Mouse (Mus musculus) forebrain, embryonic 12.5 days (tissue): ENCODE results near the gene Galnt18. TPM values are rescaled to one million over a fixed set of nuclear protein-coding genes. Genes with fewer than 3 reads are reported as not detected.

Source experiments
- ATAC-seq: fragments of 200-750 bp; cut with Nextera tagmentation; 2 replicates; pipeline ENCODE4 v1.8.0; 2017; ENCODE audit warnings: moderate TSS enrichment; ENCODE audit not compliant: low FRiP score
- H3K27ac ChIP-seq: fragments of 300-500 bp; sonication (generic); 2 replicates; pipeline ENCODE4 v1.5.1; 2016; ENCODE audit warnings: mild to moderate bottlenecking
- H3K27me3 ChIP-seq: fragments of 300-500 bp; sonication (generic); 2 replicates; pipeline ENCODE4 v1.6.1; 2016; ENCODE audit warnings: mild to moderate bottlenecking
- H3K36me3 ChIP-seq: fragments of 300-500 bp; sonication (generic); replicated peaks from 2 replicates; pipeline ENCODE4 v1.6.1; 2016; ENCODE audit warnings: mild to moderate bottlenecking
- H3K4me1 ChIP-seq: fragments of 300-500 bp; sonication (generic); 2 replicates; pipeline ENCODE4 v1.6.1; 2016
- H3K4me2 ChIP-seq: fragments of 300-500 bp; sonication (generic); 2 replicates; pipeline ENCODE4 v1.6.1; 2016; ENCODE audit warnings: mild to moderate bottlenecking, moderate library complexity
- H3K4me3 ChIP-seq: fragments of 300-500 bp; sonication (generic); replicated peaks from 2 replicates; pipeline ENCODE4 v1.5.1; 2016; ENCODE audit warnings: mild to moderate bottlenecking
- H3K9ac ChIP-seq: fragments of 300-500 bp; sonication (generic); 2 replicates; pipeline ENCODE4 v1.6.1; 2016; ENCODE audit warnings: mild to moderate bottlenecking
- H3K9me3 ChIP-seq: fragments of 300-500 bp; sonication (generic); 2 replicates; pipeline ENCODE4 v1.6.1; 2016
- WGBS: fragments of 180-500 bp; shearing (Covaris S2); methylation state at CpG from one replicate; pipeline ENCODE4 v1.1.7; 2016; 5-methylcytosine and 5-hydroxymethylcytosine counted together
- polyA plus RNA-seq: library from polyadenylated mRNA; unstranded; fragments of >200 nt; fragmentation: Nextera tagmentation; extraction: Ambion mirVana; gene quantifications from 2 replicates; pipeline ENCODE4 v1.2.1, GENCODE M21; 2016

Gene Galnt18
- polyA plus RNA-seq, 1 experiment from 2014 or later: 5.6 TPM

DNA sequence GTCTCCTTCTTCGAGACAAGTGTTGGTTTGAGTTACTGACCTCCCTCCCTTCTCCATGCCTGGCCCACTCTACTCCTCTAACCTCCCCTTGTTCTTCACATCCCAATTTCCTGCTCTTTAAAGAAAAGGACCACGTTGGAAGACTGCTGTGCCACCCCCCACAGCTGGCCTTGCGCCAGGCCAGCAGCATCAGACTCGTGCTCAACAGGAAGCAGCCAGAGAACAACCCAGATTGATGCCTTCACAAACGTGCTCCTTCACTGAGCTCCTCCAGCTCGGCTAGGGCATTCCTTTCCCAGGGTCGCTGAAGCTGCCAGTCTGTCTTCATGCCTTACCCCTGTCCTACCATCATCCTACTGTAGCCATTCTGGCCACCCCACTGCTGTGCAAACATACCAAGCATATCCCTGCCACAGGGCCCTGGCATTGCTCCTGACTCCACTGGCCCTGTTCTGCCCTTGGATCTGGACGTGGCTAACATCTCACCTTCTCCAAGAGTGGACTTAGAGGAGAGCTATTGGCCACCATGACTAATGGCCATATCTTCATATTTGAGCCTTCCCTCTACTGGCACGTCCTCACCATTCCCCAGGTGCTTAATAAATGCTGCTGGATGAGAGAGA, 13.5 kb downstream of the Galnt18 start:
- no peak overlapping the region for H3K27ac ChIP-seq
- H3K4me1 ChIP-seq: peaks cover 7% of the 10 kb centered on the region; the same call in 1 of the 2 replicates
- no peak overlapping the region for H3K9ac ChIP-seq
- no peak overlapping the region for H3K4me2 ChIP-seq
- WGBS: 75% methylated on average over 9 of the region's 9 CpGs
- H3K9me3 ChIP-seq: no peaks in the 10 kb centered on the region
- no peaks in the 10 kb centered on the region for H3K27me3 ChIP-seq
- no peaks in the 10 kb centered on the region for H3K36me3 ChIP-seq
- H3K4me3 ChIP-seq: no peak overlapping the region
- no peak for ATAC-seq

DNA sequence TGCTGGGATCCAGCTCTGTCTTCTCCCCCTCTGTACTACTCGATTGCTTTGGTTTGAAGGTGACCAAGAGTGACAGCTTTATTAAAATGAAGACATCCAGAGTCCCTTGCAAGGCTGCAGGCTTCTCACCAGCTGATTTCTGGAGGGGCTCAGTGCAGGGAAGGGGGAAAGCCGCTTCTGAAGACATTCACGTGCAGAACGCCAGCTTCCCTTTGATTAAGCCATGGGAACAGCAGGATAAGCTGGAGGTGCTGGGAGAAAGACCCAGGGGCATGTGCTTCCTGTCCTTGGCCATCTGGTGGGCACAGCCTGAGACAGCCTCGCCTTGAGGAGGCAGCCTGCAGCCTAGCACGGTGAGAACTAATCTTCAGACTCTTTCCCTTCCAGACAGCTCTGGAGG, 17.0 kb downstream of the Galnt18 start:
- H3K27ac ChIP-seq: 0 out of 2 replicates have a peak overlapping the region, but pooled peaks have one; percentile 42
- WGBS: 47% methylated on average over 6 of the region's 6 CpGs
- H3K4me1 ChIP-seq: peaks cover 14% of the 10 kb centered on the region; the same call in 1 of the 2 replicates
- ATAC-seq: 0 out of 2 replicates have a peak, but pooled peaks have one; percentile 44
- no peaks in the 10 kb centered on the region for H3K27me3 ChIP-seq
- H3K36me3 ChIP-seq: no peaks in the 10 kb centered on the region
- H3K9ac ChIP-seq: no peak overlapping the region
- H3K9me3 ChIP-seq: no peaks in the 10 kb centered on the region
- H3K4me2 ChIP-seq: no peak overlapping the region
- H3K4me3 ChIP-seq: no peak overlapping the region

DNA sequence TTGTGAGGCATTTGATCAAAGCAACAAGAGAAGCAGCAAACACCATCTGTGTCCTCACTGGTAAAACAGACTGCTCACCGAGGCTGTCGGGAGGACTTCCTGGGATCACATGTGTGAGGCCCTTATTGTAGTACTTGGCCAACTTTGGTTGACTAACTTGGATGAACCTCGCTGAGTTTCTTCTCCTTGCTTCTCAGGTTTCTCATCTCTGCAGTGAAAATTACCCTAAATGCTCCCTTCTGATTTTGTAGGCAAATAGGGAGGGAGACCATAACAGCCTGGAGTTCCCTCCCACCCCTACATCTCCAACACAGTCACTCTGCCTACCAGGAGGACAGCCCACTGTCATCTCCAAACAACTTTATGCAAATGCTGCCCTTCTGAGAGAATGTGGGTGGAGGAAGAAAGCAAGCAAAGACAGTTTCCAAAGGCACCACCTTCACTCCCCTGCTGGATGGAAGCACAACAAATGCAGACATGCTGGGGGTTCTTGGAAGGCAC, 31.2 kb downstream of the Galnt18 start:
- Histone ChIP-seq H3K9ac (no peak overlapping the region), H3K4me3 (no peak overlapping the region), H3K27ac (no peak overlapping the region), H3K4me2 (no peak overlapping the region), H3K36me3 (no peaks in the 10 kb centered on the region), H3K9me3 (no peaks in the 10 kb centered on the region), H3K4me1 (no peaks in the 10 kb centered on the region), H3K27me3 (no peaks in the 10 kb centered on the region)
- no peak for ATAC-seq
- WGBS: 95% methylated on average over 3 of the region's 3 CpGs

DNA sequence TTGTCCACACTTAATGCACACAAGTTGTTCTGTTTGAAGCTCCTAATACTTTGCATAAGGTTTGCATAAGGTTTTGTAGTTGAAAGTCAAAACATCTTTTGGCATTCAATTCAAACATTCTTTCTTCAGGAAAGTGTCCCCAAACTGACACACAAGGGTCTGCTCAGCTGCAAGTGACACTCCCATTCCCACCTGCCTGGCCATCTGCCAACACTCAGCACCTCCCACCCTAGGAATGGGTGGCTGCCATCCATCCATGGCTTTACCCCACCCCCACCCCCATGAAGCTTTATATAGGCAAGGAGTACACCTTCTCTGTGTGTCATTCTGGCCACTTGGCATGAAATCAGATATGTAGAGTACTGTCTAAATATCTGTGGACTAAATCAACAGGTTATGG, 35.0 kb downstream of the Galnt18 start:
- Histone ChIP-seq H3K27ac (no peak overlapping the region), H3K9ac (no peak overlapping the region), H3K4me2 (no peak overlapping the region), H3K4me3 (no peak overlapping the region), H3K36me3 (no peaks in the 10 kb centered on the region), H3K9me3 (no peaks in the 10 kb centered on the region), H3K27me3 (no peaks in the 10 kb centered on the region), H3K4me1 (no peaks in the 10 kb centered on the region; the same call in 1 of the 2 replicates)
- no peak for ATAC-seq

DNA sequence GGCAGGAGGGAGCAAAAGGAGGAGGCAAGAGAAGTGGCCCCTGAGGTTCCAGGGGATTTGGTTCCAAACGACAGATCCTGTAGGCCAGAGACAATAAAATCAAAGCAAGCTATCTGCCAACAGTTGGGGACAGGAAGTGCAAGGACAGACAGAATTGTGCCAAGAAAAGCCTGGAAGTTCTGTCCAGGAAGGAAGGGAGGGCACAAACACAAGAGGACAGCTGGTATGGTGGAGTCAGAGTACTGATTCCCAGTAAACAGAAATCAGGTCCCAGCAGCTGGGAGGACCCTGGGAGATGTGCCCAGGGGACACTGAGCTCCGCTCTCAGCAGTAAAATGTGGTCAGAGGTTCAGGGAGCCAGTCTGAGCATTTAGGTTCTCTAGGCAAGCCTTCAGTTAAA, 38.2 kb downstream of the Galnt18 start:
- no peaks in the 10 kb centered on the region for H3K9me3 ChIP-seq
- H3K4me1 ChIP-seq: no peaks in the 10 kb centered on the region; the same call in 1 of the 2 replicates
- H3K27ac ChIP-seq: no peak overlapping the region
- no peak overlapping the region for H3K4me3 ChIP-seq
- no peak for ATAC-seq
- H3K9ac ChIP-seq: no peak overlapping the region
- 76% methylated on average over 2 of the region's 2 CpGs for WGBS
- no peak overlapping the region for H3K4me2 ChIP-seq
- H3K27me3 ChIP-seq: no peaks in the 10 kb centered on the region
- H3K36me3 ChIP-seq: no peaks in the 10 kb centered on the region

DNA sequence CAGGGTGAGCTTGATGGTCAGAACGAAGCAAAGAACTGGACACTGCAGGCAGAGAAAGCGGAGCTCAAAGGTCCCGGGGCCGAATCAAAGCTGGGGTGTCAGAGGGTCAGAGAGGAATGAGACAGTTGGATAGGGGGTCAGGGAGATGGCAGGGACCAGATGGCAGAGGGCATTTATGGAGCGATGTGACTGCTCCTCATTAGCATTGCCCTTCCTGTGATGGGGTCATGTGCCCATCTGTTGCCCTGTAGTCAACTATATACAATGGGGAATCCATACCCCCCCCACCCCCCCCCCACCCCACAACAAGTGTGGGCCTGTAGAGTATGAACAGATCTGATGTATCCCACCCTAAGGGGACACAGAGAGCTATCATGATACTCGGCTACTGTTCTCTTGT, 39.7 kb downstream of the Galnt18 start:
- Histone ChIP-seq H3K4me3 (no peak overlapping the region), H3K9me3 (no peaks in the 10 kb centered on the region), H3K9ac (no peak overlapping the region), H3K4me2 (no peak overlapping the region), H3K27me3 (no peaks in the 10 kb centered on the region), H3K4me1 (no peaks in the 10 kb centered on the region; the same call in 1 of the 2 replicates), H3K27ac (no peak overlapping the region), H3K36me3 (no peaks in the 10 kb centered on the region)
- no peak for ATAC-seq
- 80% methylated on average over 6 of the region's 6 CpGs for WGBS

DNA sequence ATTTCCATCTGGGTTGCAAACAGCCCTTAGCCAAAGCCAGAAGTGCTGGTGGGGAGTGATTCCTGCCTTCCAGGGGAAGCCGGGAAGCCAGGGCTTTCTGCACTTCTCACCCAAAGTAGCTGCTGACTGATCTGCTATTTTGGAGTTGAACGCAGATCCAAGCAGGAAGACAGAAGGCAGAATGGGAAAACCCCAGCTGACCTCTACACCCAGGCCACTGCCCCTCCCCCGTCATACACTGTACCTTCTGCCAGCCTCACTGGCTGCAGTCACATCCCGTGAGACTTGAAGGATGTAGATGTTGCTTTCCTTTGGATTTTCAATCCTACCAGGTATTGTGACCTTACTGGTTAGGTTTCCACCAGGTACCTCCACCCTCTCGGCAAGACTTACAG, 40.4 kb downstream of the Galnt18 start:
- ATAC-seq: no peak
- Histone ChIP-seq H3K4me3 (no peak overlapping the region), H3K36me3 (no peaks in the 10 kb centered on the region), H3K4me2 (no peak overlapping the region), H3K9me3 (no peaks in the 10 kb centered on the region), H3K4me1 (no peaks in the 10 kb centered on the region; the same call in 1 of the 2 replicates), H3K9ac (no peak overlapping the region), H3K27me3 (no peaks in the 10 kb centered on the region), H3K27ac (no peak overlapping the region)
- 79% methylated on average over 5 of the region's 5 CpGs for WGBS

DNA sequence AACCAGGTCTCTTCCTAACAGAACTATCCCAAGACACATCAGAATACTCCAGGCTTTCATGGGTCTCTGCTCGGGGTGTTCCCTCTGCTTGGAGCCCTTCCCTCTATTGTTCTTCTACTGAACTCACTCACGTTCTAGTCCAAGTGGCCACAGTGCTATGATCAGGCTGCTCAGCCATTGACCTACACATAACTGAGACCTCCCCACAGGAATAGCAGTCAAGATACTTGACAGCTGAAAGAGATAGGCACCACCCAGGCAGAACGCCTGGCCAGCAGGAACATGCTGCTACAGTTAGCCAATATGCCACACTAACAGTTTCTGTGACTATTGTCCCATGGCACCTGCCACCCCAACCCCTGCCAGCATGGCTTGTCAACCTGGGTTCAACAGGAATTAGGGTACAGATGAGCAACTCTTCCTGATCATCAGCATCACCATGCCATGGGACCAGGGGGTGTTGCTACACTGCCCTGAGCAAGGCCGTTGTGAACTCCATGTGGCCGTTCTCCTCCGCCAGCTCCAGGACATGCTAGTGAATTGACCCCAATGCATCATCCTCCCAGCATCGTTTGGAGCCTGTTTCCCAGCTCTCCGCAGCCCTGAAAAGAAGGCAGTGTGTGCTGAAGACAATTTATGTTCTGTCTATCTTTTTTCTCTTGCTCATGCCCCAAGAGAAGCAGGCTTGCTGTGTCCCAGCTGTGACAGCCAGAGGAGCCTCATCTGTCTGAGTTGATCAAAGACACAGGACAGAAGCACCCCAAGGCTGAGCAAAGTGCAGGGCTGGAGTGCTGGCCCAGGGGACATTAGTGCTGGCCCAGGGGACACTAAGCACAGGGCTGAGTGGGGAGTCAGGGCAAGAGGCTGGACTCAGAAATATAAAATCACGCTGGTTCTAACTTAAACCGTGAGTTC, 41.1 kb downstream of the Galnt18 start:
- no peak overlapping the region for H3K27ac ChIP-seq
- no peak for ATAC-seq
- no peak overlapping the region for H3K9ac ChIP-seq
- no peaks in the 10 kb centered on the region for H3K36me3 ChIP-seq
- no peaks in the 10 kb centered on the region for H3K27me3 ChIP-seq
- H3K9me3 ChIP-seq: no peaks in the 10 kb centered on the region
- WGBS: 76% methylated on average over 10 of the region's 10 CpGs
- H3K4me2 ChIP-seq: no peak overlapping the region
- H3K4me3 ChIP-seq: no peak overlapping the region
- H3K4me1 ChIP-seq: no peaks in the 10 kb centered on the region; the same call in 1 of the 2 replicates

DNA sequence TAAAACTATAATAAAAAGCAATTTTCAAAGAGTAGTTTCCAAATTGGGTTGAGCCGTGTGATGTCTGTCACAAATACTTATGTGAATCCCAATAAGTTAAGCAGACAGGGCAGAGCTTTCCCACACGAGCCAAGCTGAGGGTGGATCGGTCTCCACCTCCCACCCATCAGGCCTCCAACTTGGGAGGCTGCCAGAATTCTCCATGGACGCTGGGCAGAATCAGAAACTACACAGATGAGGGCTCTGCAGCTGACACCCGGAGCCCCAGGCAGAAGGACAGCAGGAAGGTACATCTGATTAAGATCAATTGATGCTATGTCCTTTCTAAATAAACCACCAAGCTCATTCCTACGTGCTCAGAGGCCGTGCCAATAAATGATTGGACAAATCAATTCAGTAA, 42.4 kb downstream of the Galnt18 start:
- no peak for ATAC-seq
- no peak overlapping the region for H3K4me3 ChIP-seq
- H3K27ac ChIP-seq: no peak overlapping the region
- H3K27me3 ChIP-seq: no peaks in the 10 kb centered on the region
- 74% methylated on average over 7 of the region's 7 CpGs for WGBS
- no peaks in the 10 kb centered on the region for H3K36me3 ChIP-seq
- no peak overlapping the region for H3K4me2 ChIP-seq
- H3K9ac ChIP-seq: no peak overlapping the region
- no peaks in the 10 kb centered on the region; the same call in 1 of the 2 replicates for H3K4me1 ChIP-seq
- no peaks in the 10 kb centered on the region for H3K9me3 ChIP-seq

DNA sequence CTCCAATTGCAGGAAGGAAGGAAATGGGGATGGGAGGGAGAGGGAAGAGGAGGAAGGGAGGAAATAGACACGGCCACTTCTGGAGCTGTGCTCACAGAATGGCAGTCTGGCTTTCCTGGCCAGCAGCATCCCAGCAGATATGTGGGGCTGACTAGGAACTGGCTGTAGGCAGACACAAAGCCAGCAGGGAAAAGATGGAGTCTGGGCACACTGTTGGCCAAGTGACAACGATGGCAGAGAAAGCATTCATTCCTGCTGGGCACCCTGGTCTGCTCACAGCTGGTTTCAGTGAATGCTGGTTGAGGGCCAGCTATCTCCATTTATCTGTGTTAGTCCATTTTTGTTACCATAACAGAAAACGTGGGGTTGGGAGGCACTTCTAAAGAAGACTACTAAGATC, 43.4 kb downstream of the Galnt18 start:
- WGBS: 83% methylated on average over 3 of the region's 3 CpGs
- no peaks in the 10 kb centered on the region for H3K36me3 ChIP-seq
- H3K9me3 ChIP-seq: no peaks in the 10 kb centered on the region
- no peaks in the 10 kb centered on the region; the same call in 1 of the 2 replicates for H3K4me1 ChIP-seq
- no peak for ATAC-seq
- no peak overlapping the region for H3K4me3 ChIP-seq
- H3K9ac ChIP-seq: no peak overlapping the region
- no peak overlapping the region for H3K27ac ChIP-seq
- H3K27me3 ChIP-seq: no peaks in the 10 kb centered on the region
- no peak overlapping the region for H3K4me2 ChIP-seq

DNA sequence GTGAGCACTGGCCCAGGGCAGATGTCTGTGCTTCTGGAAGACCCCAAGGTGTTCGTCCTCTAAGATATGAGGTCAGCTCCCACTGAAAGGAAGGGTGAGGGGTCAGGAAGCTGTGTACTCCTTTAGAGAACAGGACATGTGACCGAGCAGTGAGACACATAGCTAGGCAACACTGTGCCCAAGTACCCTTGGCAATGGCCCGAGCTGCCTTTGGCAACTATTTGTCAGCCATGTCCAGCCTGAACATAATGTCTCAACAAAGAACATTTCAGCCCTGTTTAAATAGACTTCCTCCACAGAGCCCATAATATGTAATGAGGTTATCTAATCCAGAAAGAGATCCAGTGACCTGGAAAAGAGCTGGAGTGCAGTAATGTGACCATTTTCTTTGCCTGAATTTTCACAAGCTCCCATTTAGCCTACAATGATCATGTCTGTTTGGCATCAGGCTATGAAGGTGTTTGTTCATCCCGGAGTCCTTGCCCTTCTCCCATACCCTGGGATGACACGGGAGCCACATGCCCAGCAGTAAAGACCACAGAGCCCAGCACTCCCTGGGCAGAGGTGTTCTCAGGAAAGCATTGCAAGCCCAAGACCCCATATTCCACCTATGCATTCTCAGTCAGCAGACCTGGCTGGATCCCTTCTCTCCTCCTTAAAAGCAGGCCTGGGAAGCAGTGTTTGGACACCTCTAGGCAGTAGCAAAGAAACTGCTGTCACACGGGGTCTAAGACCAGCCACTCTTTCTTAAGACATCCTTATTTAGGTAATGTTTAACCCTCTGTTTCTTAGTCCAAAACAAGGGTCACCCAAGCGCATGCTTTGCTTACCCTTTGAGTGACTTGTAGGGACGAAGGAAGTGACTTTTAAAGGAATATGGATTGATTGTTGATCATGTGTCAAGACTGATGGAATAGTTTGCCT, 49.2 kb downstream of the Galnt18 start:
- Histone ChIP-seq H3K9ac (no peak overlapping the region), H3K27ac (no peak overlapping the region), H3K4me3 (no peak overlapping the region), H3K27me3 (no peaks in the 10 kb centered on the region), H3K4me2 (no peak overlapping the region), H3K4me1 (no peaks in the 10 kb centered on the region), H3K9me3 (no peaks in the 10 kb centered on the region), H3K36me3 (no peaks in the 10 kb centered on the region)
- WGBS: 79% methylated on average over 8 of the region's 8 CpGs
- no peak for ATAC-seq

DNA sequence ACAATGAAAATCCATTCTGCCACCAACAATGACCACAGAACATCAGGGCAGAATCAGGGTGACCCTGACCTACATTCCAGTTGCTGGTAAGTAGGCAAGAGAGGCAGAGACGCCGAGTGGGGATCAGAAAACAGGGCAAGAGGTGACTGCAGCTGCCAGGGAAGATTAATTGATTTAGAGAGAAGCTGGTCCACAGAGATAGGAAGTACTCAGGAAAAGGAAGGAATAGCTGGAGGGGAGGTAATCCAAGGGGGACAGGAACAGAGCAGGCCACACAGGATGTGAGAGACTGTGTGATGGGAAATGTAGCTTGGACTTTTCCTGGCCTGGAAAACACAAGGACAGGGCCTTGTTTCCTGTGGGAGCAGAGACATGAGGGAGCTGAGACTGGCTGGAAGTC, 52.8 kb downstream of the Galnt18 start:
- ATAC-seq: no peak
- 77% methylated on average over 2 of the region's 2 CpGs for WGBS
- no peaks in the 10 kb centered on the region for H3K9me3 ChIP-seq
- H3K4me1 ChIP-seq: no peaks in the 10 kb centered on the region
- H3K9ac ChIP-seq: no peak overlapping the region
- no peak overlapping the region for H3K4me3 ChIP-seq
- no peak overlapping the region for H3K27ac ChIP-seq
- H3K36me3 ChIP-seq: no peaks in the 10 kb centered on the region
- H3K27me3 ChIP-seq: no peaks in the 10 kb centered on the region
- no peak overlapping the region for H3K4me2 ChIP-seq
